Mouse (Mus musculus) lung, embryonic 14.5 days (tissue): Measurements from ENCODE around the gene Aph1a. TPM values are rescaled to one million over a fixed set of nuclear protein-coding genes. Genes with fewer than 3 reads are reported as not detected.
A peak's percentile ranks its signal among the peaks of the same experiment; 100 is the strongest.

ENCODE experiments used
- ATAC-seq: fragments of 200-750 bp; cut with Nextera tagmentation; 2 replicates; pipeline ENCODE4 v1.8.0; 2017; ENCODE audit warnings: mild to moderate bottlenecking, moderate TSS enrichment, moderate library complexity; ENCODE audit not compliant: insufficient read depth
- DNase-seq: peaks from one replicate; pipeline ENCODE4 v3.0.0-alpha.2; 2015
- H3K27ac ChIP-seq: fragments of 300-500 bp; sonication (generic); 2 replicates; pipeline ENCODE4 v1.5.1; 2014; ENCODE audit warnings: low read depth, mild to moderate bottlenecking, moderate library complexity
- H3K27me3 ChIP-seq: fragments of 300-500 bp; sonication (generic); 2 replicates; pipeline ENCODE4 v1.6.1; 2014; ENCODE audit warnings: low read length, control low read depth; ENCODE audit not compliant: insufficient read depth
- H3K36me3 ChIP-seq: fragments of 300-500 bp; sonication (generic); 2 replicates; pipeline ENCODE4 v1.6.1; 2014; ENCODE audit warnings: control low read depth; ENCODE audit not compliant: insufficient read depth
- H3K4me1 ChIP-seq: fragments of 300-500 bp; sonication (generic); 2 replicates; pipeline ENCODE4 v1.6.1; 2014; ENCODE audit warnings: antibody characterized with exemption, control low read depth; ENCODE audit not compliant: insufficient read depth
- H3K4me2 ChIP-seq: fragments of 300-500 bp; sonication (generic); 2 replicates; pipeline ENCODE4 v1.6.1; 2014; ENCODE audit warnings: mild to moderate bottlenecking
- H3K4me3 ChIP-seq: fragments of 300-500 bp; sonication (generic); 2 replicates; pipeline ENCODE4 v1.5.1; 2014; ENCODE audit warnings: low read depth, low read length
- H3K9ac ChIP-seq: fragments of 300-500 bp; sonication (generic); 2 replicates; pipeline ENCODE4 v1.6.1; 2014
- H3K9me3 ChIP-seq: fragments of 300-500 bp; sonication (generic); 2 replicates; pipeline ENCODE4 v1.6.1; 2016; ENCODE audit warnings: low read depth, low read length, control low read depth
- CTCF ChIP-seq: IDR thresholded peaks from 2 replicates; pipeline ENCODE4 v1.5.1; 2016; ENCODE audit warnings: antibody characterized with exemption, low read depth
- WGBS: fragments of 180-500 bp; shearing (Covaris S2); extraction: QIAGEN DNeasy Blood & Tissue Kit; methylation state at CpG from one replicate; pipeline ENCODE4 v1.1.7; 2014; 5-methylcytosine and 5-hydroxymethylcytosine counted together
- polyA plus RNA-seq: library from polyadenylated mRNA; unstranded; fragments of >200 nt; fragmentation: Nextera tagmentation; extraction: Ambion mirVana; gene quantifications from 2 replicates; pipeline ENCODE4 v1.2.1, GENCODE M21; 2014

Gene Aph1a
- polyA plus RNA-seq, 1 experiment from 2014 or later = 47.9 TPM

- H3K27ac ChIP-seq = peak overlapping the region; percentile 86
- peaks cover 4% of the 10 kb centered on the region; the same call in 1 of the 2 replicates for H3K4me1 ChIP-seq
- DNase-seq = no peak
- H3K9ac ChIP-seq = peak overlapping the region; percentile 89
- no peaks in the 10 kb centered on the region for H3K9me3 ChIP-seq
- TF ChIP-seq CTCF = no peak
- no peaks in the 10 kb centered on the region for H3K27me3 ChIP-seq
- peak overlapping the region; percentile 80 for H3K4me2 ChIP-seq
- ATAC-seq = peak; percentile 18
- H3K36me3 ChIP-seq = peaks cover 27% of the 10 kb centered on the region
- H3K4me3 ChIP-seq = peak overlapping the region; percentile 68
- WGBS = 5% methylated on average over 15 of the region's 15 CpGs
Measured at GRCm38 (mm10) chr3:95870976-95871375, 22.8 kb upstream of the Aph1a start.

DNA sequence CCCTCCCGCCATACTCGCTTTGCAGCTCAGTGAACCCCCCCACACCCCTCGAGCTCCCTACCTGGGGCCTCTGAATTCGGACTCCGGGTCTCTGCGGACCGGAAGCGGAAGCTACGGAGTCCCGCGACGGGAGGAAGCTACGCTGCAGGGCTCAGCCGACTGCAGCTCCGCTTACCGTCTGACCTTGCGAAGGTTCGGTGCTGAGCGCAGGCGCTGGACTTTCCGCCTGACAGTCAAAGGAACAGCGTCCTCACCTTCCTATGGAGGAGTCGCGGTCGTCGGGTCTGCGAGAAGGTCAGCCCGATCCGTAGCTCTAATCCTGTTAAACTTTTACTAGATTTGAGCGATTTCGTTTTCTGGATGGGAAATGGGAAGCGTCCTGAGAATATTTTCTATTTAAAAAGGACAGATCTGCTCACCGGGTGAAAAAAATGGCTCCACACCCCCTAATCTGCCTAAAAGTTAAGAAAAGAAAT lies 22.3 kb upstream of the Aph1a start, which contains the start of gene Mrps21:
Gene Mrps21 (minus strand): TSS at position 128 of the 476 bp plus-strand sequence.
- ATAC-seq (peak; percentile 96), DNase-seq (peak; percentile 94)
- Histone ChIP-seq H3K4me1 (peaks cover 4% of the 10 kb centered on the region; the same call in 1 of the 2 replicates), H3K27ac (peak within 1 kb of the TSS; percentile 86), H3K4me2 (peak within 1 kb of the TSS; percentile 80), H3K27me3 (no peaks in the 10 kb centered on the region), H3K9ac (peak within 1 kb of the TSS; percentile 89), H3K36me3 (peaks cover 23% of the 10 kb centered on the region), H3K9me3 (no peaks in the 10 kb centered on the region), H3K4me3 (peak within 1 kb of the TSS; percentile 68)
- WGBS = under 1% methylated on average over 33 of the region's 33 CpGs
- no peak for TF ChIP-seq CTCF

GRCm38 (mm10) chr3:95872048-95872447 lies 21.7 kb upstream of the Aph1a start:
- no peak for ATAC-seq
- Histone ChIP-seq H3K9ac (peak overlapping the region; percentile 89), H3K9me3 (no peaks in the 10 kb centered on the region), H3K4me2 (peak overlapping the region; percentile 80), H3K4me3 (peak overlapping the region; percentile 68), H3K27me3 (no peaks in the 10 kb centered on the region), H3K4me1 (peaks cover 4% of the 10 kb centered on the region; the same call in 1 of the 2 replicates), H3K27ac (no peak overlapping the region), H3K36me3 (peaks cover 21% of the 10 kb centered on the region)
- no peak for DNase-seq
- no peak for TF ChIP-seq CTCF
- 66% methylated on average over 7 of the region's 7 CpGs for WGBS

GRCm38 (mm10) chr3:95879063-95879462 lies 14.7 kb upstream of the Aph1a start:
- Histone ChIP-seq H3K36me3 (no peaks in the 10 kb centered on the region), H3K27ac (no peak overlapping the region), H3K4me1 (no peaks in the 10 kb centered on the region), H3K27me3 (no peaks in the 10 kb centered on the region), H3K9ac (no peak overlapping the region), H3K4me3 (no peak overlapping the region), H3K9me3 (no peaks in the 10 kb centered on the region), H3K4me2 (no peak overlapping the region)
- whole genome bisulfite sequencing = 89% methylated on average over 4 of the region's 4 CpGs
- DNase-seq = no peak
- ATAC-seq = no peak
- no peak for TF ChIP-seq CTCF

DNA sequence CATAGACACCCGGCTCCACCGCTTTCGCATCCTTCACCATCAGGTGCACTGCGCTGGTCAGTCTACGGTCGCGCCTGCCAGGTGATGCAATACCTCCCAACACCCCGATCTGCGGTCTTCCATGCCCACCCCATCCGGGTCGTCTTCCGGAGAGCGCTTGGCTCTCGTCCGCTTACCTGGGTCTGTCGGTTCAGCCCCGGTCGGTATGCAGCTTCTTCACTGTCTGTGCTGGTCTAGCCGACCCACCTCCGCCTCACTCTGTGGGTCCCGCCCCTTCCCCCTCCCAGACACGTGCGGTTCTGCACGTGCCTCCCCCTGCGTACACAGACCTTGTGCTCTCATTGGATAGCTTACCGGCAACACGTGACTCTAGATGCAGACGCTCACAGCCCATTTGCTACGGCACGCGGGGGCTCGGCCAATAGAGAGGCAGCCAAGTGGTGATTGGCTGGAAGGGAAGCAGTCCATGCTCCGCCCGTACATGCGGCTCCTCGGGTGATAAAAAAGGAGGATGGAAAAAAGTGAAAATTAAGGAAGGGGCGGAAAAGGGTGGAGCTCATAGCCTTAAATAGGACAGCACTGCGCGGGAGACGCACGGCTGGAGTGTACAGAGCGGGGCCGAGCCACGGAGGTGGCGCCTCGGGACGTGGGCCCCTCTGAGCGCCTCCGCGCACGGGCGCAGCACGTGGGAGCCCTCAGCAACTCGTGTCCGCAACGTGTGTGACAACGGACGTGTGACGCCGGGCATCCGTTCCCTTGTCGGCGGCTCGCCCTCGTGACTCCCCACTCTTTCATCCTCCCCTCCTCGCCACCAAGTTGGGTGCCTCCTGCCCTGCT lies 11.6 kb upstream of the Aph1a start, which contains the start of gene Ciart:
Gene Ciart (minus strand): TSS at position 273 of the 837 bp plus-strand sequence.
- DNase-seq = peak; percentile 98
- Histone ChIP-seq H3K27ac (peak within 1 kb of the TSS; percentile 42; the same call in 1 of the 2 replicates), H3K4me1 (no peaks in the 10 kb centered on the region), H3K27me3 (no peaks in the 10 kb centered on the region), H3K36me3 (0 out of 2 replicates have a peak, but pooled peaks cover 4% of the 10 kb centered on the region), H3K4me3 (peak within 1 kb of the TSS; percentile 42), H3K4me2 (peak within 1 kb of the TSS; percentile 83), H3K9ac (peak within 1 kb of the TSS; percentile 48), H3K9me3 (no peaks in the 10 kb centered on the region)
- peak; percentile 99 for ATAC-seq
- TF ChIP-seq CTCF = no peak
- under 1% methylated on average over 66 of the region's 66 CpGs for WGBS

- 2% methylated on average over 24 of the region's 24 CpGs for WGBS
- Histone ChIP-seq H3K9me3 (no peaks in the 10 kb centered on the region), H3K27me3 (no peaks in the 10 kb centered on the region), H3K9ac (peak overlapping the region; percentile 48), H3K4me2 (peak overlapping the region; percentile 83), H3K27ac (peak overlapping the region; percentile 42; the same call in 1 of the 2 replicates), H3K4me1 (no peaks in the 10 kb centered on the region), H3K4me3 (peak overlapping the region; percentile 42), H3K36me3 (peaks cover 10% of the 10 kb centered on the region; the same call in 1 of the 2 replicates)
- peak; percentile 58 for TF ChIP-seq CTCF
- ATAC-seq (no peak), DNase-seq (peak; percentile 89)
Measured at GRCm38 (mm10) chr3:95882816-95883425, 10.8 kb upstream of the Aph1a start.
